Mouse (Mus musculus) G1E (cell line): ENCODE measurements at regions not wholly inside any gene's neighbourhood (a gene's known extent, or its start where the extent isn't known, plus 50 kb on each side); places are given as distances from the start of the nearest gene placed in this dataset.

Source experiments
- CTCF ChIP-seq: IDR thresholded peaks from 2 replicates; pipeline ENCODE4 v1.5.1; 2012; ENCODE audit warnings: low read depth, low read length, inconsistent platforms, mixed read lengths
- GATA1 ChIP-seq: IDR thresholded peaks from 2 replicates; pipeline ENCODE4 v1.6.1; 2012; ENCODE audit warnings: borderline replicate concordance, low read length, inconsistent platforms, mixed read lengths
- GATA2 ChIP-seq: IDR thresholded peaks from 2 replicates; pipeline ENCODE4 v1.6.1; 2012; ENCODE audit warnings: low read depth, low read length, inconsistent platforms, borderline replicate concordance
- POLR2AphosphoS5 ChIP-seq: IDR thresholded peaks from 2 replicates; pipeline ENCODE4 v1.6.1; 2012; ENCODE audit warnings: low read depth, low read length, inconsistent platforms; ENCODE audit not compliant: insufficient replicate concordance
- TAL1 ChIP-seq: conservative IDR thresholded peaks from 2 replicates; pipeline ENCODE4 v1.6.1; 2012; ENCODE audit warnings: low read depth, low read length, inconsistent platforms, mixed read lengths

GRCm38 (mm10) chr14:106424714-106425113 lies 318.7 kb downstream of the Trim52 start:
- no peak for TF ChIP-seq CTCF
- TF ChIP-seq GATA1: no peak
- no peak for TF ChIP-seq TAL1
- TF ChIP-seq POLR2AphosphoS5: no peak
- TF ChIP-seq GATA2: no peak
